Mouse (Mus musculus) heart, postnatal 14 days (tissue): ENCODE results near the gene Cerk. TPM values are rescaled to one million over a fixed set of nuclear protein-coding genes. Genes with fewer than 3 reads are reported as not detected.

ENCODE experiments used
- DNase-seq, 2 experiments: peaks; one replicate each; pipeline ENCODE4 v3.0.0; 2021 to 2022
- intact Hi-C: fragments of 180-260 bp; cut with DNase I; formaldehyde crosslinking; loops from one replicate; pipeline ENCODE4 v1.15.1; 2025
- total RNA-seq, 2 experiments: library from RNA; stranded (reverse); gene quantifications; 2 replicates each; pipeline ENCODE4 v1.2.3; 2021

The Cerk gene
- total RNA-seq, 2 experiments from 2014 or later = 32.8 to 39.2 TPM

- intact Hi-C loops = loop anchor here (1.0 to 5.0 kb wide), 2 partner anchors 37 to 70 kb away; no protein-coding TSS in a partner anchor
- DNase-seq = peak; percentile 83 to 86
Measured at GRCm38 (mm10) chr15:86124359-86124758, 61.6 kb downstream of the Cerk start.

- intact Hi-C loops = loop anchor here (5.0 kb wide), 1 partner anchor 36 kb away; no protein-coding TSS in a partner anchor
- no peak for DNase-seq
Measured at GRCm38 (mm10) chr15:86123409-86123808, 62.5 kb downstream of the Cerk start.

GRCm38 (mm10) chr15:86122261-86122949 is 63.5 kb downstream of the Cerk start:
- intact Hi-C loops = loop anchor here (5.0 kb wide), 1 partner anchor 35 kb away; no protein-coding TSS in a partner anchor
- DNase-seq = peak; percentile 73 to 76

GRCm38 (mm10) chr15:86119186-86119585 is 66.8 kb downstream of the Cerk start:
- intact Hi-C loops = no loop called here
- no peak for DNase-seq

GRCm38 (mm10) chr15:86117115-86118100 is 68.5 kb downstream of the Cerk start:
- peak in 1 of 2 experiments; percentile 53 for DNase-seq
- intact Hi-C loops = no loop called here

- peak; percentile 40 to 59 for DNase-seq
- intact Hi-C loops = no loop called here
Measured at GRCm38 (mm10) chr15:86116421-86116820, 69.5 kb downstream of the Cerk start.

- DNase-seq = no peak
- intact Hi-C loops = no loop called here
Measured at GRCm38 (mm10) chr15:86113342-86113710, 72.6 kb downstream of the Cerk start.

GRCm38 (mm10) chr15:86112707-86113341 is 73.1 kb downstream of the Cerk start:
- intact Hi-C loops = no loop called here
- peak; percentile 16 to 33 for DNase-seq

- peak in 1 of 2 experiments; percentile 19 for DNase-seq
- intact Hi-C loops = no loop called here
Measured at GRCm38 (mm10) chr15:86110361-86111103, 75.4 kb downstream of the Cerk start.

GRCm38 (mm10) chr15:86109650-86110211 is 76.2 kb downstream of the Cerk start:
- peak; percentile 54 to 70 for DNase-seq
- intact Hi-C loops = no loop called here

GRCm38 (mm10) chr15:86109245-86109644 is 76.7 kb downstream of the Cerk start:
- DNase-seq = peak; percentile 41 to 58
- intact Hi-C loops = no loop called here

- DNase-seq = no peak
Measured at GRCm38 (mm10) chr15:86107831-86108471, 78.0 kb downstream of the Cerk start.

GRCm38 (mm10) chr15:86105751-86106150 is 80.2 kb downstream of the Cerk start:
- no peak for DNase-seq
- intact Hi-C loops = no loop called here

More at GRCm38 (mm10) chr15:86107831-86108471, 78.0 kb downstream of the Cerk start:
- intact Hi-C loops = no loop called here

GRCm38 (mm10) chr15:86105345-86105697 is 80.6 kb downstream of the Cerk start:
- intact Hi-C loops = no loop called here

GRCm38 (mm10) chr15:86104401-86105344 is 81.3 kb downstream of the Cerk start:
- no peak for DNase-seq
- intact Hi-C loops = no loop called here

More at GRCm38 (mm10) chr15:86105345-86105697, 80.6 kb downstream of the Cerk start:
- DNase-seq = no peak

- DNase-seq = no peak
- intact Hi-C loops = no loop called here
Measured at GRCm38 (mm10) chr15:86102308-86102707, 83.6 kb downstream of the Cerk start.

GRCm38 (mm10) chr15:86101585-86101984 is 84.4 kb downstream of the Cerk start:
- no peak for DNase-seq
- intact Hi-C loops = no loop called here

GRCm38 (mm10) chr15:86097871-86098270 is 88.1 kb downstream of the Cerk start:
- DNase-seq = no peak
- intact Hi-C loops = no loop called here
